Mouse (Mus musculus): ENCODE results near the gene Snx32. TPM values are rescaled to one million over a fixed set of nuclear protein-coding genes. Genes with fewer than 3 reads are reported as not detected.

Gene Snx32
- polyA plus RNA-seq, 1 experiment from 2014 or later: 10.1 TPM

DNA sequence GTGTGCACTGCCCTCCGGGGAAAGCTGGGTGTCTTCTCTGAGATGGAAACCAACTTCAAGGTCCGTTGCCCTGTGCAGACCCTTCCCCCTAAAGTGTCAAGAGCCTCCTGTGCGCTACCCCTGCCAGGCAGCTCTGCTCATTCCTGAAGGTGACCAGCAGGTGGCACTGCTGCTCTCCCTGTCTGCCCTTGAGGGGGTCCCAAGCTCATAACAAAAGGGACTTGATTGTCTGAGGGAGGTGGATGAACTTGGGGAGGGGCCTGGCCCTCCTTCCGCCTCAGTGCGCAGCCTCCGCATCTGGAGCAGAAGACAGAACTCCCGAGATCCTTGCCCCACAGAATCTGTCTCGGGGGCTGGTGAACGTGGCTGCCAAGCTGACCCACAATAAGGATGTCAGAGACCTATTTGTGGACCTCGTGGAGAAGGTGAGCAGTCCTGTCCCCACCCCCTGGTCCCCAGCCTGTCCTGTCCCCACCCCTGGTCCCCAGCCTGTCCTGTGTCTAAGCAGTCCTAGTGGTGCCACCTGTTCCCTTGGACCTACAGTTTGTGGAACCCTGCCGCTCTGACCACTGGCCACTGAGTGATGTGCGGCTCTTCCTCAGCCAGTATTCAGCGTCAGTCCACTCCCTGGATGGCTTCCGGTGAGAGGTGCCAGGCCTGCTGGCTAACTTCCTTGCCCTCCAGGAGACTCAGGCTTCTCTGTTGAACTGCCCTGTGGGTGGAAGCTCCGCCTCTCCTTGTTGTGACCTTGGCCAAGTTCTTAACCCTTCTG lies 46.4 kb downstream of the Snx32 start:
- peak overlapping the region; percentile 57 for H3K9ac ChIP-seq (replicated peaks)
- peak overlapping the region; percentile 28 for H3K4me3 ChIP-seq (replicated peaks)
- H3K4me2 ChIP-seq: peak overlapping the region; percentile 53
- 48% methylated on average over 15 of the region's 15 CpGs for WGBS
- H3K9me3 ChIP-seq: no peaks in the 10 kb centered on the region
- peaks cover 60% of the 10 kb centered on the region for H3K36me3 ChIP-seq
- no peaks in the 10 kb centered on the region for H3K27me3 ChIP-seq
- peak overlapping the region; percentile 66 for H3K27ac ChIP-seq
- H3K4me1 ChIP-seq (replicated peaks): peaks cover 23% of the 10 kb centered on the region
- ATAC-seq (ENCODE audit: insufficient number of reproducible peaks, insufficient read depth, low FRiP score, low TSS enrichment, low read depth): no peak

DNA sequence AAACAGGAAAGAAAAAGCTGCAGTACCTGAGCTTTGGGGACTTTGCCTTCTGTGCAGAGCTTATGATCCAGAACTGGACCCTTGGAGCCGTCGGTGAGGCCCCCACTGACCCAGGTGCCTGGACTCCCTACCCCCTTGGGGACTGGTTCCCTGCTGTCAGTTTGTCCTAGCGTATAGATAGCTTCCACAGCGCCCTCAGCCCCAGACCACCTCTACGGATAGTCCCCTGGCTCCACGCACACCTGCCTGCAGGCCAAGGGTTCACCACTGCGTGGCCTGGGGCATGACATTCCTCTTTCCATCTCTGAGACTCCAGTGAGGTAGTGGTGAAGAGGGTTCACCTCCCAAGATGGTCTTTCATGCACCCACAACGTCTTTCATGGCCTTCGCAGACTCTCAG lies 47.1 kb downstream of the Snx32 start:
- H3K4me3 ChIP-seq (replicated peaks): no peak overlapping the region
- no peaks in the 10 kb centered on the region for H3K9me3 ChIP-seq
- no peaks in the 10 kb centered on the region for H3K27me3 ChIP-seq
- WGBS: 89% methylated on average over 9 of the region's 9 CpGs
- H3K4me1 ChIP-seq (replicated peaks): peaks cover 23% of the 10 kb centered on the region
- no peak for ATAC-seq (ENCODE audit: insufficient number of reproducible peaks, insufficient read depth, low FRiP score, low TSS enrichment, low read depth)
- peaks cover 60% of the 10 kb centered on the region for H3K36me3 ChIP-seq
- 0 out of 2 replicates have a peak overlapping the region, but pooled peaks have one; percentile 66 for H3K27ac ChIP-seq
- H3K4me2 ChIP-seq: no peak overlapping the region
- H3K9ac ChIP-seq (replicated peaks): no peak overlapping the region

DNA sequence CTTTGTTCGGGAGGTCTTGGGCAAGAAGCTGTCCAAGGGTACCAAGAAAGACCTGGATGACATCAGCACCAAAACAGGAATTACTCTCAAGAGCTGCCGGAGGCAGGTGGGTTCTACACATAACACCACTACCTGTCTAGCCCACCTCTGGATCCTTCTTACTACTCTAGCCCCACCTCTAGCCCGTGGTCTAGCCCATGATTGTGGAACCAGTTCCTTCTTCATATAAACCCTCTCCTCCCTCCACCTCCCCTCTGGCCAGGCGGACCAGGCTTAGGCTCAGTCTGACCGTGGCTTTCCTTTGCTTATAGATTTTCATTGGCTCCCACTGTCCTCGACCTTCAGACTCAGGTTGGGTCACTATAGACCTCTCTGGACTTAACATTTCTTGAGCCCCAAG lies 48.9 kb downstream of the Snx32 start:
- ATAC-seq (ENCODE audit: insufficient number of reproducible peaks, insufficient read depth, low FRiP score, low TSS enrichment, low read depth): no peak
- no peak overlapping the region for H3K27ac ChIP-seq
- H3K9ac ChIP-seq (replicated peaks): peak overlapping the region; percentile 80

DNA sequence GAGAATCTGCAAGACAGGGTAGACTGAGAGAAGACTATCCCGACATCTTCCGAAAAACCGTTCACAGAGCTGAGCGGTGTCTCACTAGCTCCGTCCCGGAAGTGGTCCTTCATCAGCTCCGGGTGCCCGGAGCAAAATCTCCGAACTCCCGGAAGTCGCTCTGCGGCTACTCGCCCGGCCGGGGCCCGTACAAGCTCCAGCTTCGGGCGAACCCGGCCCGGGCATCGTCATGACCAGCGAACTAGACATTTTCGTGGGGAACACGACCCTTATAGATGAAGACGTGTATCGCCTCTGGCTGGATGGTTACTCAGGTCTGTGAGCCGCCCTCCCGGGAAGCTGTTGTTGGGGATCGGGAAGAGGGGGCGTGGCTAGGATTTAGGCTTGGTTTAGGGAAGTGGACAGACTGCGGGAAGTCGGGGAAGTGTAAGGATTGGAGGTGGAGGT lies 49.9 kb downstream of the Snx32 start, which contains the start of gene Fibp:
Gene Fibp (plus strand): TSS at position 151 of the 447 bp plus-strand sequence.
- Histone ChIP-seq H3K4me1 (replicated peaks) (peaks cover 42% of the 10 kb centered on the region), H3K9ac (replicated peaks) (peak within 1 kb of the TSS; percentile 80), H3K27me3 (no peaks in the 10 kb centered on the region), H3K4me2 (peak within 1 kb of the TSS; percentile 83), H3K36me3 (peaks cover 34% of the 10 kb centered on the region), H3K27ac (0 out of 2 replicates have a peak within 1 kb of the TSS, but pooled peaks have one; percentile 73), H3K4me3 (replicated peaks) (peak within 1 kb of the TSS; percentile 76), H3K9me3 (no peaks in the 10 kb centered on the region)
- WGBS: under 1% methylated on average over 32 of the region's 32 CpGs
- peak; percentile 57 for ATAC-seq (ENCODE audit: insufficient number of reproducible peaks, insufficient read depth, low FRiP score, low TSS enrichment, low read depth)

More for the DNA sequence above, 48.9 kb downstream of the Snx32 start:
- H3K27me3 ChIP-seq: no peaks in the 10 kb centered on the region
- no peaks in the 10 kb centered on the region for H3K9me3 ChIP-seq
- H3K36me3 ChIP-seq: peaks cover 43% of the 10 kb centered on the region
- 88% methylated on average over 6 of the region's 6 CpGs for WGBS
- H3K4me3 ChIP-seq (replicated peaks): peak overlapping the region; percentile 76
- peaks cover 33% of the 10 kb centered on the region for H3K4me1 ChIP-seq (replicated peaks)
- peak overlapping the region; percentile 83 for H3K4me2 ChIP-seq

DNA sequence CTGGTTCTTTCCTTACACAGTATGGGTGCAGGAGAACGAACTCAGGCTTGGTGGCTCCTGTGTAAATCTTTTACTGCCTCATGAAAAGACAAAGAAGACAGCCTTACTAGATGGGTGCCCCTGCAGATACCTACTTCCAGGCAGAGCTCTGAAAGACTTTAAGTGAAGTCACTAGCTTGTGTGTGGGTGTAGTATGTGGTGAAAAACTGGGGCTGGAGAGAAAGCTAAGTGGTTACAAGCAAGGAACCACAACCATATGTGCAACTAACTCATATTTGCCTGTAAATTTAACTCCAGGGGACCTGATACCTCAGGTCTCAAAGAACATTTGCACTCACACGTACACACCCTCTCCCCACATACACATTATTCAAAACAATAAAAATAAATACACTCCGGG lies 50.4 kb downstream of the Snx32 start:
- Histone ChIP-seq H3K27ac (0 out of 2 replicates have a peak overlapping the region, but pooled peaks have one; percentile 73), H3K4me2 (peak overlapping the region; percentile 83), H3K4me1 (replicated peaks) (peaks cover 48% of the 10 kb centered on the region), H3K4me3 (replicated peaks) (peak overlapping the region; percentile 76), H3K9ac (replicated peaks) (peak overlapping the region; percentile 80), H3K27me3 (no peaks in the 10 kb centered on the region), H3K9me3 (no peaks in the 10 kb centered on the region), H3K36me3 (peaks cover 28% of the 10 kb centered on the region)
- no peak for ATAC-seq (ENCODE audit: insufficient number of reproducible peaks, insufficient read depth, low FRiP score, low TSS enrichment, low read depth)
- WGBS: 26% methylated on average over 3 of the region's 3 CpGs

DNA sequence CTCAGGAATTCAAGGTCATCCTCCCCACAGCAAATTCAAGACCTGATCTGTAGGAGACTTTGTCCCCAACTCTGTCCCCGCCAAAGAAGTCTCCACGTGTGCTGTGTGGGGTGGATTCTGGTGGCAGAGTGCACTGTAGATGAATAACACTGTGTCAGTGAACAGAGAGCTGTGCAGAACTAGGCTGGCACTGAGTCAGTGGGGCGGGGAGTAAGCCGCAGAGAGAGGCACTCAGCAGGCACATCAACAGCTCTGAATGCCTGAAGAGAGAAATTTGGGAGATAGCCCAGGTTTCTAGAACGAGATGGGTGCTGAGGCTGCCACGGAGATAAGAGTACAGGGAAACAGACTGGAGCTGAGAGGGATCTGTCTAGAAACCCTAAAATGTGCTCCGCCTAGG lies 51.3 kb downstream of the Snx32 start:
- 69% methylated on average over 7 of the region's 7 CpGs for WGBS
- peaks cover 46% of the 10 kb centered on the region for H3K4me1 ChIP-seq (replicated peaks)
- ATAC-seq (ENCODE audit: insufficient number of reproducible peaks, insufficient read depth, low FRiP score, low TSS enrichment, low read depth): no peak
- no peak overlapping the region for H3K9ac ChIP-seq (replicated peaks)
- no peaks in the 10 kb centered on the region for H3K27me3 ChIP-seq
- peaks cover 27% of the 10 kb centered on the region for H3K36me3 ChIP-seq
- H3K27ac ChIP-seq: no peak overlapping the region
- H3K9me3 ChIP-seq: no peaks in the 10 kb centered on the region
- no peak overlapping the region for H3K4me3 ChIP-seq (replicated peaks)
- H3K4me2 ChIP-seq: no peak overlapping the region

DNA sequence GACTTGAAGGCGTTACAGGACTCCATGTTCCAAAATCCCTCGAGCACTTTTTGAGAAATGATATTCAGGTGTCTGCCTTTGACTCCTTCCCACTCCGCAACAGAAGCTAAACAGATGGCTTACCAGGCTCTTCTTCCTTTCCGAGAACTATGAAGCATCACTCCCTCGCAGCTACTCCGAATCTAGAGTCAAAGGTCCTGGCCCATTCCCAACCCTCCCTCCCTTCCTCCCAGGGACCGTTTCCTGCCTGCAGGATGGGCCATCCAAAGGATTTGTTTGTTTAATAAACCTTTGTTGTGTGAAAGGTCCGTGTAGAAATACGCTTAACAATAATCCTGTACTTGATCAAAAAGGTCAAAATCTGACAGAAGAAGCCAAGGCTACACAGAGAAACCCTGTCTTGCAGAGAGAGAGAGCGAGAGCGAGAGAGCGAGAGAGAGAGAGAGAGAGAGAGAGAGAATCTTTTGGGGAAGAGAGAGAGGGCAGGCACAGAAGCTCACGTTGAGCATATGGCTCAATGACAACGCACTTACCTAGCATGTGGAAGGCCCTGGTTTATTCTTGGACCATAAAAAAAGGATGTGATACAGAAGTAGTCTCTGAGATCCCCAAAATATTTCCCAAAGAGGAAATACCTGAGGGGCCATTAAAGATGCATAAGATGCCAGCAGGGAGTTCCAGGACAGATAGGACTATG lies 52.4 kb downstream of the Snx32 start, which contains the start of gene Ccdc85b:
Gene Ccdc85b (minus strand): TSS at position 149 of the 697 bp plus-strand sequence.
- peak within 1 kb of the TSS; percentile 82 for H3K9ac ChIP-seq (replicated peaks)
- H3K9me3 ChIP-seq: no peaks in the 10 kb centered on the region
- 19% methylated on average over 14 of the region's 14 CpGs for WGBS
- peak within 1 kb of the TSS; percentile 98 for H3K4me2 ChIP-seq
- no peaks in the 10 kb centered on the region for H3K27me3 ChIP-seq
- H3K27ac ChIP-seq: peak within 1 kb of the TSS; percentile 91
- peaks cover 40% of the 10 kb centered on the region for H3K4me1 ChIP-seq (replicated peaks)
- peak within 1 kb of the TSS; percentile 83 for H3K4me3 ChIP-seq (replicated peaks)
- ATAC-seq (ENCODE audit: insufficient number of reproducible peaks, insufficient read depth, low FRiP score, low TSS enrichment, low read depth): no peak
- peaks cover 17% of the 10 kb centered on the region for H3K36me3 ChIP-seq

DNA sequence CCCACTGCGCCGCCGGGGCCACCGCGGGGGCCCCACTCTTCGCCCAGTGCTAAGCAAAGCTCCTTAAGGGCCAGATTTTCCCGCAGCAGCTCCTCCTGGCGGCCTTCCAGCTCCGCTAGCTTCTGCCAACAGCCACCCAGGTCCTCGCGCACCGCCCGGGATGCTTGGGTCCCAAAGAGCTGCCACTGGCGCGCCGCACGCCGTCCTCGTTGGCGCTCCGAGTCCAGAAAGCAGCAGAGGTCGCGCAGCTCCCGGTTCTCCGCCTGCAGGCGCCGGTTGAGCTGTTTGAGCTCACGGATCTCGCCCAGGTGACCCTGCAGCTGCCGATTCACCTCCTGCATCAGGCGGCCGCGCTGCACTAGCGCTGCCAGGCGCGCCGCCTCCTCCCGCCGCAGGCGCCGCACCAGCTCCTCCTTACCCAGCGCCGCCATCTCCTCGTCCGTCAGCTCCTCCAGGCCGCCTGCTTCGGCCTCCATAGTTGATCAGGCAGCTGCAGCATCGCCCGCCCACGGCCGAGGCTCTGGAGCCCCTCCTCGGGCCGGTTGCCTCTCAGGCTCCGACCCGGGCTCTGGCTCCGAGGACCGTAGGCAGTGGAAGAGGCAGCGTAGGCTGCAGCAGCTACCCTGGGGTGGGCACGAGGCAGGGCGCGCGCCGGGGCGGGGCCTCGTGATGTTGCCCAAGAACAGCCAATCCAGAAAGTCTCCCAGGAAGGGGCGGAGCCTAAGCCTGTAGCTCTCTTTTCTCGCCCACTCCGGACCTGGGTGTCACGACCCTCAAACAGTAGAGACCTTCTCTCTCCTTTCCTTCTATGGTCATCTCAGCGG lies 53.2 kb downstream of the Snx32 start:
- H3K4me2 ChIP-seq: peak overlapping the region; percentile 98
- H3K27ac ChIP-seq: peak overlapping the region; percentile 91
- peak overlapping the region; percentile 82 for H3K9ac ChIP-seq (replicated peaks)
- no peaks in the 10 kb centered on the region for H3K27me3 ChIP-seq
- H3K36me3 ChIP-seq: peaks cover 9% of the 10 kb centered on the region
- peak; percentile 78 for ATAC-seq (ENCODE audit: insufficient number of reproducible peaks, insufficient read depth, low FRiP score, low TSS enrichment, low read depth)
- H3K4me1 ChIP-seq (replicated peaks): peaks cover 40% of the 10 kb centered on the region
- under 1% methylated on average over 70 of the region's 70 CpGs for WGBS
- H3K9me3 ChIP-seq: no peaks in the 10 kb centered on the region
- H3K4me3 ChIP-seq (replicated peaks): peak overlapping the region; percentile 83

DNA sequence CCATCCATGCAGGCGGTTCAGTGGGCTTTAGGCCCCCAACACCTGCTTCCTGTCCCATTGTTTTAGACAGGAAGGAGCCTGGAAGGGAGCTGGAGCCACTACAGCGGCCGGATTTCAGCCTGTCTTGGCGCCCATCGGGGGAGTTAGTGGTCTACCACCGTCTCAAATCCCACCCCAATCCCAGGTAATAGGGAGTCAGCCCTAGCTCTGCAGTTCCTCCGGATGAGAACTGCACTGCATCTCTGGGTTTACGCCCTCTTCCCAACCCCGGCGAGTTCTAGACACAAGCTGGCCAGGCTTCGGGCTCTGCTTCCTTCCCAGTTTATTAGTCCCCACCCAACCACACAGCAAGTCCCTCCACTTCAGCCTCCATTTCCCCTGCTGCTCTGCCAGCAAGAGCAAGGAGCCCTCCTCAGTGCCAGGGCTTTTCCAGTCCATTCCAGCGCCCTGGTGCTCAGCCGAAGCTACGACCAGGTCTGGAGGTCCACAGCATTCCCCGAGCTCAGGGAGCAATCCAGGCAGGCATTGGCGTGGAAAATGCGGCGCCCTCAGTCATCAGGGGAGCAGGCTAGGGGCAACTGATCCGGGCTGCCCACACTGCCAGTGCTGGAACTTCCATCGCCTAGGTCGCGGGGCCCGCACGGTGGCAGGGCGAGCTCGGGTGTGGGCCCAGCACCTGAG lies 54.0 kb downstream of the Snx32 start:
- 3% methylated on average over 26 of the region's 26 CpGs for WGBS
- Histone ChIP-seq H3K36me3 (peaks cover 8% of the 10 kb centered on the region), H3K9me3 (no peaks in the 10 kb centered on the region), H3K27me3 (peaks cover 5% of the 10 kb centered on the region), H3K27ac (peak overlapping the region; percentile 91), H3K4me3 (replicated peaks) (peak overlapping the region; percentile 83), H3K4me2 (peak overlapping the region; percentile 98), H3K9ac (replicated peaks) (peak overlapping the region; percentile 82), H3K4me1 (replicated peaks) (peaks cover 38% of the 10 kb centered on the region)
- ATAC-seq (ENCODE audit: insufficient number of reproducible peaks, insufficient read depth, low FRiP score, low TSS enrichment, low read depth): no peak

DNA sequence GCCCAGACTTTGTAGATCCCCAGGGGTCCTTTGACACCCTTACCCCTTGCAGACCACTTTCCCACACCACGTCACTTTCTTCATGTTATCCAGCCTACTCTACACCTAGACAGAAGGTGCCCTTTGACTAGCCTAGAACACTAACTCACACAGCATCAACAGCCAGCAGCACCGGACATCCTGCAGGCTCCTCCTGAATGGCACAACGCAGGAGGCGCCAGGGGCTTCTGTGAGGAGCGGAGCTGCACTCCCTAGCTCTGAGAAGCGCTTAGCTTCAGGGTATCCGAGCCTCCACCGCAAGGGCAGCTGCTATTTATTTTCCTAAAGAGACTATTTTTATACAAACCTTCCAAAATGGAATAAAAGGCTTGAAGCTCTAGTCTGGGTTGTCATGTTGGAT lies 54.8 kb downstream of the Snx32 start:
- ATAC-seq (ENCODE audit: insufficient number of reproducible peaks, insufficient read depth, low FRiP score, low TSS enrichment, low read depth): no peak
- no peaks in the 10 kb centered on the region for H3K9me3 ChIP-seq
- H3K4me1 ChIP-seq (replicated peaks): peaks cover 33% of the 10 kb centered on the region
- peaks cover 8% of the 10 kb centered on the region for H3K36me3 ChIP-seq
- H3K9ac ChIP-seq (replicated peaks): peak overlapping the region; percentile 82; the same call in 1 of the 2 replicates
- H3K4me3 ChIP-seq (replicated peaks): peak overlapping the region; percentile 83
- 67% methylated on average over 8 of the region's 8 CpGs for WGBS
- H3K27ac ChIP-seq: no peak overlapping the region
- H3K27me3 ChIP-seq: peaks cover 13% of the 10 kb centered on the region
- peak overlapping the region; percentile 98 for H3K4me2 ChIP-seq
